Comparison of ENCODE assay signal across 24 mouse cellular contexts in the genomic region with DNA sequence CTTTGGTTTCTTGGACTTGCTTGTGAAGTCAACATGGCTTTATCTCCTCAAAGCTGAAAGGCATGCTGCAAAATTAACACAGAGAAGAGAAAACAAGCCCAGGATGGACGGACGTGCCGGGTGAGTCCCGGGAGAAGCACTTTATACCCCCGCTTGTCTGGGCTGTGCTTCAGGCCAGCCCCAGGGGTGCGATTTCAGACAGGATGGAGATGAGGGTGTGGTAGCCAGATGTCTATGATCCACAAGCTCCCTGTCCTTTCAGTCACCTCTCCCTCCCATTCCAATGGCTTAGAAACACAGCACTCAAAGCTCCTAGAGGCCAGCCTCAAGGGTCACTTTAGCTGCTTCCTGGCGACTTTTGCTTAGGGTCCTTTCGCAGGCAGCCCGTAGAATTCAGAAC. TPM values are rescaled to one million over a fixed set of nuclear protein-coding genes. Genes with fewer than 3 reads are reported as not detected.
DNase-seq lines count a peak whose midpoint lies in the region; ATAC-seq lines count a peak whose summit lies in the region.
"Had no signal": no experiment of that assay in that cellular context is flagged by ENCODE, and none has a peak within 500 bp of the region (broad histone marks: within the 10 kb centered on the region; RNA-seq: fewer than 3 reads in every experiment).

No protein-coding gene starts in this region.

- no peaks in the 10 kb centered on the region for H3K9me3 ChIP-seq in limb, embryonic 15.5 days
- H3K9me3 ChIP-seq: liver, embryonic 15.5 days; midbrain, embryonic 12.5 days had no signal

- peaks cover 12% of the 10 kb centered on the region for H3K4me1 ChIP-seq in limb, embryonic 15.5 days
- H3K4me1 ChIP-seq: liver, embryonic 15.5 days; midbrain, embryonic 12.5 days had no signal

- H3K27ac ChIP-seq in limb, embryonic 15.5 days, result peak overlapping the region; percentile 47; the same call in 1 of the 2 replicates
- H3K27ac ChIP-seq: liver, embryonic 15.5 days; midbrain, embryonic 12.5 days; stomach, postnatal 0 days had no signal

- 0 out of 2 replicates have a peak, but pooled peaks have one; percentile 24 for ATAC-seq in limb, embryonic 15.5 days (ENCODE audit: insufficient number of reproducible peaks, low FRiP score, low TSS enrichment, low read depth)

- peak; percentile 61 for DNase-seq in heart, adult 8-10 months (ENCODE audit: low spot score)
- no peak for DNase-seq in heart, postnatal 25 days (ENCODE audit: low spot score)
- DNase-seq in lung, postnatal 10 days, result peak; percentile 14
- DNase-seq in lung, postnatal 14 days, result no peak
- peak; percentile 45 to 63 for DNase-seq in gastrocnemius, adult 8-10 months (ENCODE audit: low spot score in 2 of 2)
- no peak for DNase-seq in right cerebral cortex, postnatal 4 days
- DNase-seq in T-cell, adult 2 months (ENCODE audit: low spot score), result no peak
- DNase-seq: adrenal gland, postnatal 25 days; cerebellum, adult 9-11 months; layer of hippocampus, postnatal 36 days; left cerebral cortex, postnatal 4 days; lung, postnatal 4 days; right cerebral cortex, adult 18-20 months; thymus, postnatal 25 days had no signal

- no peak overlapping the region for H3K4me3 ChIP-seq in limb, embryonic 15.5 days
- H3K4me3 ChIP-seq: liver, embryonic 15.5 days; midbrain, embryonic 12.5 days; myocyte had no signal

- H3K27me3 ChIP-seq in limb, embryonic 15.5 days, result no peaks in the 10 kb centered on the region
- H3K27me3 ChIP-seq: liver, embryonic 15.5 days; midbrain, embryonic 12.5 days had no signal

- H3K36me3 ChIP-seq in limb, embryonic 15.5 days, result no peaks in the 10 kb centered on the region
- H3K36me3 ChIP-seq: G1E; liver, embryonic 15.5 days; midbrain, embryonic 12.5 days had no signal

- no peak overlapping the region for H3K4me2 ChIP-seq in limb, embryonic 15.5 days
- H3K4me2 ChIP-seq: liver, embryonic 15.5 days; midbrain, embryonic 12.5 days had no signal

- WGBS in limb, embryonic 15.5 days, result 37% methylated on average over 9 of the region's 9 CpGs

- intact Hi-C loops in heart, postnatal 25 days (cut with DNase I), result loop anchor here (5.0 kb wide), 1 partner anchor 62 kb away; the partner anchor contains the start of gene Gsg1

- no peak overlapping the region for H3K9ac ChIP-seq in limb, embryonic 15.5 days
- H3K9ac ChIP-seq: liver, embryonic 15.5 days; midbrain, embryonic 12.5 days had no signal

RNA-seq across cellular contexts. Expression of gene Pbp2, which starts 3.8 kb away (rescaled TPM):
- not detected for total RNA-seq in heart, adult 8-10 months (2022)
- total RNA-seq in heart, postnatal 25 days (2021), result not detected
- total RNA-seq in gastrocnemius, adult 8-10 months (2022), result not detected
- 2.6 and 3.4 TPM in 2 replicates for polyA plus RNA-seq in limb, embryonic 15.5 days (2015; fragmentation: Nextera tagmentation; extraction: Ambion mirVana)
- total RNA-seq: adrenal gland, postnatal 25 days; G1E; hematopoietic stem cell, adult 5-6 weeks; layer of hippocampus, postnatal 36 days; left cerebral cortex, postnatal 4 days had no signal
- polyA plus RNA-seq: embryonic facial prominence, embryonic 11.5 days; forebrain, embryonic 11.5 days; G1E; liver, embryonic 15.5 days; midbrain, embryonic 12.5 days; spleen, adult 2 months had no signal

RNA-seq across cellular contexts. Expression of gene Emp1, which starts 48.4 kb away (rescaled TPM):
- total RNA-seq in heart, adult 8-10 months (2022), result 10 to 100 TPM; 24.4 to 52.4 (median 41.1) TPM
- total RNA-seq in heart, postnatal 25 days (2021), result 10 to 100 TPM; 56.1 to 70.8 TPM
- total RNA-seq in gastrocnemius, adult 8-10 months (2022), result 10 to 100 TPM; 12.3 to 26.2 (median 18.0) TPM
- 244 and 369 TPM in 2 replicates for polyA plus RNA-seq in limb, embryonic 15.5 days (2015; fragmentation: Nextera tagmentation; extraction: Ambion mirVana)
- polyA plus RNA-seq: G1E had no signal

RNA-seq across cellular contexts. Expression of gene Gsg1, which starts 59.8 kb away (rescaled TPM):
- under 1 TPM; 0.31 to 0.47 (median 0.42) TPM for total RNA-seq in heart, adult 8-10 months (2022)
- under 1 TPM; 0.34 to 0.47 TPM for total RNA-seq in heart, postnatal 25 days (2021)
- not detected for total RNA-seq in gastrocnemius, adult 8-10 months (2022)
- polyA plus RNA-seq in limb, embryonic 15.5 days (2015; fragmentation: Nextera tagmentation; extraction: Ambion mirVana), result 2.5 and 3.2 TPM in 2 replicates
- total RNA-seq: adrenal gland, postnatal 25 days; G1E; left cerebral cortex, postnatal 4 days had no signal
- polyA plus RNA-seq: G1E had no signal

Comparison
In these comparisons a context has a peak if more than half of its experiments do, and no peak if none do; other contexts are left out.
1. DNase-seq: peak in heart, adult 8-10 months (single experiment), lung, postnatal 10 days (single experiment) and gastrocnemius, adult 8-10 months (2 of 2); none in heart, postnatal 25 days (single experiment), lung, postnatal 14 days (single experiment), right cerebral cortex, postnatal 4 days (single experiment) and T-cell, adult 2 months (single experiment).